ENCODE assay signal across 14 mouse cellular contexts in genomic region chr14:76245063-76245396, GRCm38 (mm10).
A peak's percentile ranks its signal among the peaks of the same experiment; 100 is the strongest.
DNase-seq lines count a peak whose midpoint lies in the region; ATAC-seq and TF ChIP-seq lines count a peak whose summit lies in the region.
"Had no signal": no experiment of that assay in that cellular context is flagged by ENCODE, and none has a peak within 500 bp of the region (broad histone marks: within the 10 kb centered on the region; RNA-seq: fewer than 3 reads in every experiment).

No protein-coding gene starts in this region.

- no peaks in the 10 kb centered on the region for H3K36me3 ChIP-seq in forebrain, embryonic 15.5 days
- H3K36me3 ChIP-seq in forebrain, embryonic 16.5 days (ENCODE audit: control insufficient read depth, insufficient read depth) = no peaks in the 10 kb centered on the region
- no peaks in the 10 kb centered on the region for H3K36me3 ChIP-seq in ES-Bruce4 (ENCODE audit: control insufficient read depth, insufficient read depth, low read length, poor library complexity, severe bottlenecking)
- H3K36me3 ChIP-seq in hindbrain, embryonic 16.5 days (ENCODE audit: control insufficient read depth, insufficient read depth, low read length) = no peaks in the 10 kb centered on the region
- no peaks in the 10 kb centered on the region for H3K36me3 ChIP-seq in thymus, adult 2 months (ENCODE audit: control insufficient read depth, insufficient read depth, low read length)

- H3K9me3 ChIP-seq in forebrain, embryonic 15.5 days = no peaks in the 10 kb centered on the region
- no peaks in the 10 kb centered on the region for H3K9me3 ChIP-seq in forebrain, embryonic 16.5 days (ENCODE audit: control insufficient read depth, low read length)
- H3K9me3 ChIP-seq in ES-Bruce4 (replicated peaks; ENCODE audit: control insufficient read depth, insufficient read depth, low read length, poor library complexity, severe bottlenecking) = peaks cover 17% of the 10 kb centered on the region
- no peaks in the 10 kb centered on the region for H3K9me3 ChIP-seq in hindbrain, embryonic 16.5 days (ENCODE audit: control insufficient read depth, low read length)

- 66% methylated on average over 4 of the region's 4 CpGs for WGBS in forebrain, embryonic 15.5 days
- 63% methylated on average over 4 of the region's 4 CpGs for WGBS in forebrain, embryonic 16.5 days
- 37% methylated on average over 4 of the region's 4 CpGs for WGBS in hindbrain, embryonic 16.5 days
- WGBS in thymus, adult 2 months = 92% methylated on average over 4 of the region's 4 CpGs

- TF ChIP-seq POLR2A in ES-Bruce4 (IDR thresholded peaks at IDR 0.05; ENCODE audit: insufficient read depth, low read length) = no peak
- TF ChIP-seq POLR2A in thymus, adult 2 months (IDR thresholded peaks at IDR 0.05; ENCODE audit: control insufficient read depth, extremely low read depth, insufficient read depth, low read length, poor library complexity) = no peak

- TF ChIP-seq EP300 in ES-Bruce4 (IDR thresholded peaks at IDR 0.05; ENCODE audit: insufficient read depth, low read depth, low read length) = peak; percentile 81

- H3K4me2 ChIP-seq in forebrain, embryonic 15.5 days (replicated peaks) = no peak overlapping the region
- no peak overlapping the region for H3K4me2 ChIP-seq in forebrain, embryonic 16.5 days (ENCODE audit: low read length)
- H3K4me2 ChIP-seq in hindbrain, embryonic 16.5 days (ENCODE audit: low read length) = no peak overlapping the region

- no peak overlapping the region for H3K9ac ChIP-seq in forebrain, embryonic 15.5 days (replicated peaks)
- no peak overlapping the region for H3K9ac ChIP-seq in forebrain, embryonic 16.5 days (replicated peaks; ENCODE audit: low read depth, low read length)
- H3K9ac ChIP-seq in ES-Bruce4 (ENCODE audit: low read depth, poor library complexity, severe bottlenecking) = no peak overlapping the region
- H3K9ac ChIP-seq in hindbrain, embryonic 16.5 days (ENCODE audit: low read depth, low read length) = no peak overlapping the region

- H3K27me3 ChIP-seq in forebrain, embryonic 15.5 days = no peaks in the 10 kb centered on the region
- H3K27me3 ChIP-seq in forebrain, embryonic 16.5 days (replicated peaks; ENCODE audit: control insufficient read depth, insufficient read depth, low read length) = no peaks in the 10 kb centered on the region
- H3K27me3 ChIP-seq in ES-Bruce4 (ENCODE audit: control insufficient read depth, insufficient read depth, low read length, poor library complexity, severe bottlenecking) = no peaks in the 10 kb centered on the region
- H3K27me3 ChIP-seq in hindbrain, embryonic 16.5 days (replicated peaks; ENCODE audit: control insufficient read depth, insufficient read depth, low read length) = no peaks in the 10 kb centered on the region
- no peaks in the 10 kb centered on the region for H3K27me3 ChIP-seq in thymus, adult 2 months (ENCODE audit: control insufficient read depth, insufficient read depth, low read length)
- H3K27me3 ChIP-seq: megakaryocyte, embryonic 14.5 days; Patski had no signal

- TF ChIP-seq CTCF in ES-Bruce4 (IDR thresholded peaks at IDR 0.05; ENCODE audit: low read depth, low read length) = no peak
- TF ChIP-seq CTCF in thymus, adult 2 months (IDR thresholded peaks at IDR 0.05; ENCODE audit: borderline replicate concordance, control insufficient read depth, extremely low read depth, insufficient read depth, low read length, poor library complexity) = no peak

- no peak for ATAC-seq in forebrain, embryonic 15.5 days (replicated peaks)
- no peak for ATAC-seq in forebrain, embryonic 16.5 days
- ATAC-seq in hindbrain, embryonic 16.5 days = no peak
- ATAC-seq: Patski had no signal

- H3K4me3 ChIP-seq in forebrain, embryonic 15.5 days = no peak overlapping the region
- H3K4me3 ChIP-seq in forebrain, embryonic 16.5 days (replicated peaks; ENCODE audit: low read length) = no peak overlapping the region
- no peak overlapping the region for H3K4me3 ChIP-seq in ES-Bruce4 (ENCODE audit: low read depth, low read length)
- H3K4me3 ChIP-seq in hindbrain, embryonic 16.5 days (ENCODE audit: low read length) = no peak overlapping the region
- no peak overlapping the region for H3K4me3 ChIP-seq in thymus, adult 2 months (ENCODE audit: control insufficient read depth, insufficient read depth, low read length)
- H3K4me3 ChIP-seq: megakaryocyte, embryonic 14.5 days had no signal

- peak; percentile 43 for DNase-seq in cerebellum, adult 9-11 months
- DNase-seq in spleen, postnatal 4 days (ENCODE audit: low spot score in 2 of 2) = no peak
- no peak for DNase-seq in gastrocnemius, postnatal 4 days (ENCODE audit: low spot score in 2 of 2)
- no peak for DNase-seq in thymus, adult 2 months
- DNase-seq: adrenal gland, postnatal 36 days; heart, adult 18-20 months; kidney, postnatal 10 days; thymus, postnatal 14 days had no signal

- H3K4me1 ChIP-seq in forebrain, embryonic 15.5 days = peaks cover 20% of the 10 kb centered on the region
- H3K4me1 ChIP-seq in forebrain, embryonic 16.5 days (replicated peaks; ENCODE audit: control insufficient read depth, insufficient read depth, low read length) = peaks cover 16% of the 10 kb centered on the region
- peaks cover 5% of the 10 kb centered on the region for H3K4me1 ChIP-seq in ES-Bruce4 (ENCODE audit: control insufficient read depth, insufficient read depth, low read length)
- H3K4me1 ChIP-seq in hindbrain, embryonic 16.5 days (ENCODE audit: control insufficient read depth, insufficient read depth, low read depth, low read length) = peaks cover 12% of the 10 kb centered on the region
- no peaks in the 10 kb centered on the region for H3K4me1 ChIP-seq in thymus, adult 2 months (replicated peaks; ENCODE audit: control insufficient read depth, insufficient read depth, low read length)
- H3K4me1 ChIP-seq: megakaryocyte, embryonic 14.5 days had no signal

- 0 out of 2 replicates have a peak overlapping the region, but pooled peaks have one; percentile 54 for H3K27ac ChIP-seq in forebrain, embryonic 15.5 days (replicated peaks)
- no peak overlapping the region for H3K27ac ChIP-seq in forebrain, embryonic 16.5 days (ENCODE audit: low read length)
- peak overlapping the region; percentile 84; the same call in 1 of the 2 replicates for H3K27ac ChIP-seq in ES-Bruce4 (ENCODE audit: insufficient read depth, low read length)
- peak overlapping the region; percentile 29; the same call in 1 of the 2 replicates for H3K27ac ChIP-seq in hindbrain, embryonic 16.5 days (ENCODE audit: low read depth, low read length)
- no peak overlapping the region for H3K27ac ChIP-seq in thymus, adult 2 months (ENCODE audit: control insufficient read depth, insufficient read depth, low read length)

Comparison
In these comparisons a context has a peak if more than half of its experiments do, and no peak if none do; other contexts are left out.
1. H3K27ac ChIP-seq: peak in forebrain, embryonic 15.5 days (single experiment), ES-Bruce4 (single experiment) and hindbrain, embryonic 16.5 days (single experiment); none in forebrain, embryonic 16.5 days (single experiment) and thymus, adult 2 months (single experiment).